Mouse (Mus musculus) heart, embryonic 11.5 days (tissue): ENCODE measurements around the gene Stk17b. TPM values are rescaled to one million over a fixed set of nuclear protein-coding genes. Genes with fewer than 3 reads are reported as not detected.
A peak's percentile ranks its signal among the peaks of the same experiment; 100 is the strongest.

ENCODE experiments used
- ATAC-seq: fragments of 200-750 bp; cut with Nextera tagmentation; replicated peaks from 2 replicates; pipeline ENCODE4 v1.8.0; 2017; ENCODE audit warnings: moderate library complexity; ENCODE audit not compliant: insufficient number of reproducible peaks, low FRiP score, low TSS enrichment
- H3K27ac ChIP-seq: fragments of 300-500 bp; sonication (generic); 2 replicates; pipeline ENCODE4 v1.5.1; 2014; ENCODE audit warnings: mild to moderate bottlenecking, low read depth, low read length
- H3K27me3 ChIP-seq: fragments of 300-500 bp; sonication (generic); 2 replicates; pipeline ENCODE4 v1.6.1; 2014; ENCODE audit warnings: mild to moderate bottlenecking, low read length, mixed read lengths; ENCODE audit not compliant: control insufficient read depth, insufficient read depth
- H3K36me3 ChIP-seq: fragments of 300-500 bp; sonication (generic); 2 replicates; pipeline ENCODE4 v1.6.1; 2014; ENCODE audit warnings: mild to moderate bottlenecking, low read length, moderate library complexity, mixed read lengths; ENCODE audit not compliant: control insufficient read depth, insufficient read depth
- H3K4me1 ChIP-seq: fragments of 300-500 bp; sonication (generic); 2 replicates; pipeline ENCODE4 v1.6.1; 2014; ENCODE audit warnings: low read length; ENCODE audit not compliant: control insufficient read depth, insufficient read depth
- H3K4me2 ChIP-seq: fragments of 300-500 bp; sonication (generic); 2 replicates; pipeline ENCODE4 v1.6.1; 2014; ENCODE audit warnings: mild to moderate bottlenecking, moderate library complexity
- H3K4me3 ChIP-seq: fragments of 300-500 bp; sonication (generic); 2 replicates; pipeline ENCODE4 v1.5.1; 2014; ENCODE audit warnings: low read depth, low read length
- H3K9ac ChIP-seq: fragments of 300-500 bp; sonication (generic); 2 replicates; pipeline ENCODE4 v1.6.1; 2014; ENCODE audit warnings: mild to moderate bottlenecking, low read depth, low read length, moderate library complexity
- H3K9me3 ChIP-seq: fragments of 300-500 bp; sonication (generic); replicated peaks from 2 replicates; pipeline ENCODE4 v1.6.1; 2016; ENCODE audit warnings: low read length; ENCODE audit not compliant: control insufficient read depth
- WGBS: fragments of 180-500 bp; shearing (Covaris S2); extraction: QIAGEN DNeasy Blood & Tissue Kit; methylation state at CpG from one replicate; pipeline ENCODE4 v1.1.7; 2014; ENCODE audit not compliant: insufficient replicate concordance; 5-methylcytosine and 5-hydroxymethylcytosine counted together
- polyA plus RNA-seq: library from polyadenylated mRNA; unstranded; fragments of >200 nt; fragmentation: Nextera tagmentation; extraction: Ambion mirVana; gene quantifications from 2 replicates; pipeline ENCODE4 v1.2.1, GENCODE M21; 2014

Stk17b gene
- polyA plus RNA-seq: 17.2 and 18.6 TPM in 2 replicates

GRCm38 (mm10) chr1:53784721-53785418 is at the start of gene Stk17b:
Gene Stk17b, minus strand, starts transcription at chr1:53785224.
- Histone ChIP-seq H3K36me3 (no peaks in the 10 kb centered on the region), H3K9ac (peak within 1 kb of the TSS; percentile 79), H3K4me3 (peak within 1 kb of the TSS; percentile 67), H3K27ac (peak within 1 kb of the TSS; percentile 82), H3K4me2 (peak within 1 kb of the TSS; percentile 71), H3K9me3 (no peaks in the 10 kb centered on the region), H3K4me1 (no peaks in the 10 kb centered on the region), H3K27me3 (no peaks in the 10 kb centered on the region)
- under 1% methylated on average over 80 of the region's 81 CpGs for WGBS
- ATAC-seq: peak; percentile 96

GRCm38 (mm10) chr1:53830286-53830685 is 45.3 kb upstream of the Stk17b start:
- Histone ChIP-seq H3K27ac (no peak overlapping the region), H3K27me3 (no peaks in the 10 kb centered on the region), H3K4me3 (no peak overlapping the region), H3K36me3 (peaks cover 3% of the 10 kb centered on the region; the same call in 1 of the 2 replicates), H3K9me3 (no peaks in the 10 kb centered on the region), H3K9ac (no peak overlapping the region), H3K4me2 (no peak overlapping the region), H3K4me1 (no peaks in the 10 kb centered on the region)
- no peak for ATAC-seq
- WGBS: 88% methylated on average over 5 of the region's 5 CpGs

GRCm38 (mm10) chr1:53829089-53829488 is 44.1 kb upstream of the Stk17b start:
- Histone ChIP-seq H3K4me1 (no peaks in the 10 kb centered on the region), H3K9ac (no peak overlapping the region), H3K27me3 (no peaks in the 10 kb centered on the region), H3K4me3 (no peak overlapping the region), H3K9me3 (no peaks in the 10 kb centered on the region), H3K4me2 (no peak overlapping the region), H3K27ac (no peak overlapping the region), H3K36me3 (peaks cover 5% of the 10 kb centered on the region; the same call in 1 of the 2 replicates)
- 80% methylated on average over 9 of the region's 9 CpGs for WGBS
- ATAC-seq: no peak

GRCm38 (mm10) chr1:53824446-53825337 is 39.7 kb upstream of the Stk17b start:
- 72% methylated on average over 9 of the region's 9 CpGs for WGBS
- Histone ChIP-seq H3K4me2 (no peak overlapping the region), H3K4me1 (peaks cover 3% of the 10 kb centered on the region; the same call in 1 of the 2 replicates), H3K36me3 (peaks cover 2% of the 10 kb centered on the region; the same call in 1 of the 2 replicates), H3K9ac (no peak overlapping the region), H3K9me3 (no peaks in the 10 kb centered on the region), H3K27me3 (no peaks in the 10 kb centered on the region), H3K4me3 (no peak overlapping the region), H3K27ac (no peak overlapping the region)
- ATAC-seq: no peak

- ATAC-seq: 0 out of 2 replicates have a peak, but pooled peaks have one; percentile 49
- H3K36me3 ChIP-seq: peaks cover 2% of the 10 kb centered on the region; the same call in 1 of the 2 replicates
- no peaks in the 10 kb centered on the region for H3K9me3 ChIP-seq
- no peak overlapping the region for H3K27ac ChIP-seq
- peaks cover 3% of the 10 kb centered on the region; the same call in 1 of the 2 replicates for H3K4me1 ChIP-seq
- no peaks in the 10 kb centered on the region for H3K27me3 ChIP-seq
- no peak overlapping the region for H3K4me3 ChIP-seq
- no peak overlapping the region for H3K9ac ChIP-seq
- 5% methylated on average over 10 of the region's 10 CpGs for WGBS
- peak overlapping the region; percentile 42 for H3K4me2 ChIP-seq
These were observed 38.8 kb upstream of the Stk17b start for GRCm38 (mm10) chr1:53823687-53824445.

GRCm38 (mm10) chr1:53821983-53822382 is 37.0 kb upstream of the Stk17b start:
- H3K4me3 ChIP-seq: no peak overlapping the region
- H3K4me1 ChIP-seq: peaks cover 3% of the 10 kb centered on the region; the same call in 1 of the 2 replicates
- no peak overlapping the region for H3K4me2 ChIP-seq
- H3K9me3 ChIP-seq: no peaks in the 10 kb centered on the region
- no peak for ATAC-seq
- H3K27me3 ChIP-seq: no peaks in the 10 kb centered on the region
- peaks cover 2% of the 10 kb centered on the region; the same call in 1 of the 2 replicates for H3K36me3 ChIP-seq
- no peak overlapping the region for H3K9ac ChIP-seq
- no peak overlapping the region for H3K27ac ChIP-seq

GRCm38 (mm10) chr1:53820041-53820632 is 35.1 kb upstream of the Stk17b start:
- no peak overlapping the region for H3K4me2 ChIP-seq
- H3K27ac ChIP-seq: no peak overlapping the region
- H3K4me3 ChIP-seq: no peak overlapping the region
- H3K36me3 ChIP-seq: peaks cover 2% of the 10 kb centered on the region; the same call in 1 of the 2 replicates
- H3K4me1 ChIP-seq: peaks cover 3% of the 10 kb centered on the region; the same call in 1 of the 2 replicates
- H3K27me3 ChIP-seq: no peaks in the 10 kb centered on the region
- WGBS: 76% methylated on average over 5 of the region's 5 CpGs
- no peaks in the 10 kb centered on the region for H3K9me3 ChIP-seq
- ATAC-seq: no peak
- H3K9ac ChIP-seq: no peak overlapping the region
